Mouse (Mus musculus) testis, adult 2 months (tissue): ENCODE results near the gene Immt. TPM values are rescaled to one million over a fixed set of nuclear protein-coding genes. Genes with fewer than 3 reads are reported as not detected.

Experiments
- H3K27ac ChIP-seq: fragments of 200-500 bp; 2 replicates; pipeline ENCODE4 v1.5.1; 2012; ENCODE audit warnings: low read depth, low read length; ENCODE audit not compliant: control insufficient read depth, insufficient read depth
- H3K27me3 ChIP-seq: fragments of 200-500 bp; 2 replicates; pipeline ENCODE4 v1.6.1; 2012; ENCODE audit warnings: mild to moderate bottlenecking, low read length, moderate library complexity; ENCODE audit not compliant: control insufficient read depth, insufficient read depth
- H3K36me3 ChIP-seq: fragments of 200-500 bp; 2 replicates; pipeline ENCODE4 v1.6.1; 2012; ENCODE audit warnings: mild to moderate bottlenecking, low read length; ENCODE audit not compliant: control insufficient read depth, insufficient read depth
- H3K4me1 ChIP-seq: fragments of 200-500 bp; 2 replicates; pipeline ENCODE4 v1.6.1; 2012; ENCODE audit warnings: low read length; ENCODE audit not compliant: control insufficient read depth, insufficient read depth
- H3K4me3 ChIP-seq: fragments of 200-500 bp; 2 replicates; pipeline ENCODE4 v1.5.1; 2012; ENCODE audit warnings: low read depth, mild to moderate bottlenecking, low read length, moderate library complexity, mixed read lengths; ENCODE audit not compliant: control insufficient read depth
- CTCF ChIP-seq: fragments of 200-500 bp; IDR thresholded peaks from 2 replicates; pipeline ENCODE4 v1.5.1; 2012; ENCODE audit warnings: low read depth, mild to moderate bottlenecking, inconsistent platforms, low read length, moderate library complexity; ENCODE audit not compliant: control insufficient read depth, insufficient read depth, insufficient replicate concordance
- POLR2A ChIP-seq: fragments of 200-500 bp; IDR thresholded peaks from 2 replicates; pipeline ENCODE4 v1.6.1; 2012; ENCODE audit warnings: low read depth, mild to moderate bottlenecking, inconsistent platforms, low read length, moderate library complexity; ENCODE audit not compliant: control insufficient read depth
- polyA plus RNA-seq: library from polyadenylated mRNA; depleted of rRNA; stranded (reverse); fragments of >200 nt; gene quantifications from 2 replicates; pipeline ENCODE4 v1.2.3, GENCODE M21; 2012; rRNA removed

Immt gene
- 65.3 and 71.3 TPM in 2 replicates for polyA plus RNA-seq

- Histone ChIP-seq H3K36me3 (no peaks in the 10 kb centered on the region), H3K4me3 (peak within 1 kb of the TSS; percentile 97), H3K27ac (peak within 1 kb of the TSS; percentile 99), H3K27me3 (no peaks in the 10 kb centered on the region), H3K4me1 (no peaks in the 10 kb centered on the region)
- peak; percentile 98 for TF ChIP-seq POLR2A
- TF ChIP-seq CTCF, result no peak
Measured at GRCm38 (mm10) chr6:71830690-71831580, at the start of gene Immt. Gene Immt, plus strand, starts transcription at chr6:71831331.

GRCm38 (mm10) chr6:71783165-71783564 is 48.0 kb upstream of the Immt start:
- H3K27me3 ChIP-seq, result no peaks in the 10 kb centered on the region
- no peaks in the 10 kb centered on the region for H3K4me1 ChIP-seq
- no peak overlapping the region for H3K4me3 ChIP-seq
- H3K36me3 ChIP-seq, result no peaks in the 10 kb centered on the region
- H3K27ac ChIP-seq, result no peak overlapping the region
- TF ChIP-seq CTCF (no peak), POLR2A (no peak)

GRCm38 (mm10) chr6:71788348-71788747 is 42.8 kb upstream of the Immt start:
- Histone ChIP-seq H3K4me3 (no peak overlapping the region), H3K27me3 (no peaks in the 10 kb centered on the region), H3K36me3 (no peaks in the 10 kb centered on the region), H3K27ac (no peak overlapping the region), H3K4me1 (no peaks in the 10 kb centered on the region)
- no peak for TF ChIP-seq CTCF
- no peak for TF ChIP-seq POLR2A

GRCm38 (mm10) chr6:71791771-71792170 is 39.4 kb upstream of the Immt start:
- H3K4me3 ChIP-seq, result no peak overlapping the region
- H3K27me3 ChIP-seq, result no peaks in the 10 kb centered on the region
- no peak overlapping the region for H3K27ac ChIP-seq
- no peaks in the 10 kb centered on the region for H3K36me3 ChIP-seq
- TF ChIP-seq CTCF (no peak), POLR2A (no peak)
- H3K4me1 ChIP-seq, result no peaks in the 10 kb centered on the region

- Histone ChIP-seq H3K36me3 (no peaks in the 10 kb centered on the region), H3K27me3 (no peaks in the 10 kb centered on the region), H3K4me3 (no peak overlapping the region), H3K27ac (no peak overlapping the region), H3K4me1 (peaks cover 11% of the 10 kb centered on the region)
- TF ChIP-seq POLR2A (no peak), CTCF (no peak)
Measured at GRCm38 (mm10) chr6:71799391-71799790, 31.7 kb upstream of the Immt start.

GRCm38 (mm10) chr6:71801011-71801713 is 30.0 kb upstream of the Immt start:
- no peak overlapping the region for H3K27ac ChIP-seq
- H3K4me3 ChIP-seq, result peak overlapping the region; percentile 35
- no peaks in the 10 kb centered on the region for H3K27me3 ChIP-seq
- no peaks in the 10 kb centered on the region for H3K36me3 ChIP-seq
- peaks cover 11% of the 10 kb centered on the region for H3K4me1 ChIP-seq
- TF ChIP-seq POLR2A, result no peak

- TF ChIP-seq POLR2A (no peak), CTCF (no peak)
- Histone ChIP-seq H3K27ac (no peak overlapping the region), H3K36me3 (no peaks in the 10 kb centered on the region), H3K4me3 (peak overlapping the region; percentile 35), H3K4me1 (peaks cover 11% of the 10 kb centered on the region), H3K27me3 (no peaks in the 10 kb centered on the region)
Measured at GRCm38 (mm10) chr6:71801714-71802094, 29.4 kb upstream of the Immt start.

- Histone ChIP-seq H3K27me3 (no peaks in the 10 kb centered on the region), H3K36me3 (no peaks in the 10 kb centered on the region), H3K27ac (no peak overlapping the region), H3K4me1 (peaks cover 9% of the 10 kb centered on the region), H3K4me3 (no peak overlapping the region)
- TF ChIP-seq CTCF (no peak), POLR2A (no peak)
Measured at GRCm38 (mm10) chr6:71803609-71804008, 27.5 kb upstream of the Immt start.
